Mouse (Mus musculus): ENCODE results near the gene Mrps25.

DNA sequence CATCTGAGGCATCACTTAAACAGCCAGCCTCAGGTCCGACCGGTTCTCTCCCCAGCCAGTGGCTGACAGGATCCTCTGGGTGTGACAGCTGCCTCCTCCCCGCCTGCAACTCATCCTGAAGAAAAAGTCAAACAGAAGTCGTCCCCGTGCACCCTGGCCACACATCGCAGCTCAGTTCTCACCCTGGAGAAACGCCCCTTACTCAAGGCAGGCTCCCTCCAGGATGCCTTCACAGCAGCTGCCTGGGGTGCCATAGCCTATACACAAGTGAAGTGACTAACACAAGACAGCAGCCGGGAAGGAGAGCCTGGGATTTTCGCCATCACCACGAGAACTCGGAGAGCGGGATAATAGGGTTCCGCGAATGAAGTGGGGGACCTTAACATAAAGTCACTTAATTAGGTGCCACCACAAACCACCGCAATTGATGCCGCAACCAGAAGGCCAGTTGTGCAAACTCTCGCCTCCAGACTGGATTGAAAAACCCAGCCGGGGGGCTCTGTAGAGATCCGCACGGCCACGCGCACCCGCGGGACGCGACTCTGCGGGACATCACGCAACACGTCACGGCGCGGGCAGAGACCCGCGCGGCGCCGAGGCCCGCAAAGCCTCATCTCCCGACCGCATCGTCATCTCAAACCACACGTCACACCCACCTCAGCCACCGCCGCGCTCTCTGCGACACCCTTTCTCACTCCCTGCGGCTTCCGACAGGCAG is 30.4 kb upstream of the Mrps25 start:
- TF ChIP-seq GATA1 (IDR thresholded peaks at IDR 0.05; ENCODE audit: low read length) = no peak
- TF ChIP-seq TAL1 (IDR thresholded peaks at IDR 0.05; ENCODE audit: low read length) = no peak

All from erythroblast, embryonic 14.5 days (primary cell).